Mouse (Mus musculus) adrenal gland, adult (tissue): ENCODE data around the gene Raver2.
A peak's percentile ranks its signal among the peaks of the same experiment; 100 is the strongest.

Source experiments
- DNase-seq, 2 experiments: peaks; one replicate each; pipeline ENCODE4 v3.0.0; 2022 to 2023; ENCODE audit warnings: low spot score in 1 of 2; ENCODE audit not compliant: inconsistent age in 2 of 2

Gene Raver2

DNA sequence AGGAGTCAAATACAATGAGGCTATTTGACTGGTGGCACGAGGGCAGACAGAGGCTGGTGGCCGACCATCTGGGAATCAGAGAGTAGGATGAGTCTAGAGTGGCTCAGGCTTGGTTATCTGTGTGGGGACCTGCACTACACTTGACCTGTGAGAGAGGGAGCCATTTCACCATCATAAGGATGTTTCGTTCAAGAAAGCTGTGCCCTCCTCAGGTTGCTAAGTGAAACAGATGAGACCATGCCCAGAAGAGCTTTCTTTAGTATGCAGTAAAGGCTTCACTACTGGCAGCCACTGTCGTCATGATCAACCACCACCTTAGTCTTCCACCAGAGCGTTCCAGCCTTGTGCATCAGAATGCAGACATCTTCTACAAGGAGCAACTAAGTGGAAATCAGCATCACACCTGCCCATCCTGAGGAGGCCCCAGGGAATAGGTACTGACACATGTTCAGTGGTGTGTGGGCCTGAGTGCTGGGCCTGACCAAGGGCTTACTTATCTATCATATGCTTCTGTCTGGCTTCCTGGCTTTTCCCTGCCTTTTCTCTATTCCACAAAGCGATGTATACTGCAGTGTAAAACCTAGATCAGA, 99.5 kb downstream of the Raver2 start:
- DNase-seq, result peak; percentile 54 to 84

DNA sequence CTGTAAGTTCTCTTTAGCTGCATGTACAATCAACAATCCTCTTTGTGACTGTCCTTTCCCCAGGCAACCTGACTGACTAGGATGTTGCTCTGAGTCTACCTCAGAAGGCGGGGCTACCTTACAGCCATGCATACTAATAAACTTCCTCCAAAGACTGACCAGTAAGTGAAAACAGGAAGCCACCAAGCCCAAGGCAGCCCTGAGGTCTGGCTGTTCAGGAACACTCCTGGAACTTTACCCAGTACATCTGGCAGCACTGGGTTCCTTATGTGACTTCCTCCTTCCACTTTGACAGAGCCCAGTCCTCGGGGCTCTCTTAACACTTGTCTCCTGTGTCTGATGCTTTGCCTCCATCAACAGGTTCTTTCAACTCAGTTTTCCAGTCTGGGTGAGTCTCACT, 104.0 kb downstream of the Raver2 start:
- DNase-seq, result no peak

DNA sequence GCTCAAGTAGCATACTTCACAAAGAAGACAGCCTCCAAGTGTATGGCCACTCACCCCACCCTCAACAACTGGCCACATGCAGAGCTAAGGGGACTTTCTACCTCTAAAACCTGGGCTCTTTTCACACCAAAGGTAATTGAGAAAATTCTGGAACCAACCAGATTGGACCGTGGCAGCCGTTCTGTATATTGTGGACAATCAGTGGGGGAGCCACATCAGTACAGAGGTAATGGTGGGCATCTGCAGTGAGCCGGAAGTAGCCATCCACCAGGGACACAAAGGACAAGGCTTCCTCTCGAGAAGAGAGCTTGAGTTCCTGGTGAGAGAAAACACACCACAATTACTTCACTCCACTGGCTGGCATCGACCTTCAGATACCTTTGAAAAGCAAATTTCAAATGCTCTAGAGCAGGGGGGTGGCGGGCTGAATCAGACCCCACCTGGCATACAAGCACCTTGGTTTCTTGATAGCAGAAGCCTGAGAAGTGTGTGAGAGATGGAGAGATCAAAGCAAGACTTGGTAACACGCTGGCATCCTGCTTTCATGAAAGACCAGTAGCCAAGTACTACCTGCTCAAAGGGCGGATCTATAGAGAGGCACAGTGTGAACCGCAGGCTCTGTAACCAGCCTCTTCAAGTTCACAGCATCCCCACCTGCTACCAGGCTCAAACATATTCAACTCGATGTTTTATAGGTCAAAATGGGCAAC, 106.3 kb downstream of the Raver2 start:
- DNase-seq, result no peak

DNA sequence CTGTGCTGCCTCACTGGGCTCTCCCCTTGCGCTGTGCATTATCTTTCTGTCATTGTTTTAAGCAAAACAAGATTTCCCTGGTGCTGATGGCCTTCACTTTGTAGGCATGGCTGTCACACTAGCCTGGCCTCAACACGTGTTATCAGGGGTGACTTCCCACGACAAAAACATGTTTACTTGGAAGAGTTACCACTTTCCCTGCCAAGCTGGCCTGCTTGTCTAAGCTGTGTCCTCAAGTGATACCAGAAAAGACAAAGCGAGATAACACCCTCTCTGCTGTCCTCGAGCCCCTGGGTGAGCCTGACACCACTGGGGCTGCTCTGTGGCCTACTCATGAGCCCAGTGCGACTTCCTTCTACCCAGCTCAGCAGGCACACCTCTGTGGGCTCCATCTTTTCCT, 107.3 kb downstream of the Raver2 start:
- no peak for DNase-seq

DNA sequence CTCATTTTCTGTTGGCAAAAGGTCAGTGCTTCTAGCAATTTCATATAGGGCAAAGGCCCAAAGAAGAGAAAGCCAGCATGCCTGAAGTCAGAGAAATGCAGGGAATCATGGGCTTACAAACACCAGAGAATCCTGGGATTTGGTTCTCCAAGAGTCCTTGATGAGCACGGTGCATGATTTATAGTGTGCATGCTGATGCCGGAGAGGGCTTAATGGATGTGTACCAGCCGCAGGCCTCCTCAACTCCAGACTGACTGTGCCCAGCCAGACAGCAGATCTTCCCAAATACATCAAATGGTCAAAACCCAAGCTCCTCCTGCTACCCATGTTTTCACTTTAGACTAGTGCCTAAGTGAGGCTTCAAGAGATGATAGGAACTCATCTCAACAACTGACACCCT, 109.0 kb downstream of the Raver2 start:
- peak in 1 of 2 experiments; percentile 55 for DNase-seq

DNA sequence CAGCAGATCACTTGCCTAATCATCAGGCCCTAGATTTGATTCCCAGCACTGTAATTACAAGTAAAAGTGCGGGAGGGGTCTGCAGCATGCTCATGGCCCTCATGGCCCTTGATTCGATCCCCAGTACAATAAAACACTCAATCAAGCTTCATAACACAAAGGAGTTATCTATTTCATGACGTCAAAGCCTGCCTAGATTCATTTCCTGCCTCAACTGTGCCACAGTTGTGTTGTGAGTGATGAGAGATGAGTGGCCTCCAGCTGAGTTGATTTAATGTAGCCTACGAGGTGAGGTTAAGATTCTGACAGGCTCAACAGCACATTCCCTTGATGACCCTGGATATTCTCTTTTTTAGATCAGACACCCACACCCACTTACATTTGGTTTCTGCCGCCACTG, 110.3 kb downstream of the Raver2 start:
- no peak for DNase-seq

DNA sequence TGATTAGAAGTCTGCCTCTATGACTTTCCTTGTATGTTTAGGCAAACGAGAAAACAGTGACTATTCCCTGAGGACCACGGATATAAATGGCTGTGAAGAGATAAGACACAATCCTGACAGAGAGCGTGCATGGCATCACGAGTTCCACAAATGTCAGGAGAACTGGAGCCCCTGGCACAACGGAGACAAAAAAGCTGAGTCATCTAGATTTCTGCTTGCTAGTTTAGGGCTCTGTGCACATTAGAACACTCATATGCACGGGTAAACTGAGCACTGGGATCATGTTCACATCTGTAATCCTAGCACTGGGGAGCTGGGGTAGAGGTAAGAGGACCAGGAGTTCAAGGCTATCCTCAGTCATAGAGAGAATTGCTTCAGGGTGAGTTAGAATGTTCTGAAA, 111.1 kb downstream of the Raver2 start:
- no peak for DNase-seq

DNA sequence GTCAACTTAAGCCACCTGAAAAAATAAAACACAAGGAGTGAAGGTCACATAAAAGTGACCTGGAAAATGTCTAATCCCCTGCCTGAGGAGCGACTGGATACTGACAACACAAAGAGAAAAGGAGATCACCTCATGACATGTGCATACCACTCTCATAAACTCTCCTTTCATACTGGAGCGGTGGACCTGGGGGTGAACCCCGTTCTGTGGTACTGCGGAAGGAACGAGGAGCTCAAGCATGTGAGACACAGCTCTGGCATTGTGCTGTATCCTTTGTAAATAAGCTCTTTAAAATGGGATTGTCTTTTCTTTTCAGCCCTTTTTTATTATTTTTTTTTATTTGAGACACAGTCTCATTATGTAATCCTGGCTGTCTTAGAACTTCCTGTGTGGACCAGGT, 111.9 kb downstream of the Raver2 start:
- no peak for DNase-seq

DNA sequence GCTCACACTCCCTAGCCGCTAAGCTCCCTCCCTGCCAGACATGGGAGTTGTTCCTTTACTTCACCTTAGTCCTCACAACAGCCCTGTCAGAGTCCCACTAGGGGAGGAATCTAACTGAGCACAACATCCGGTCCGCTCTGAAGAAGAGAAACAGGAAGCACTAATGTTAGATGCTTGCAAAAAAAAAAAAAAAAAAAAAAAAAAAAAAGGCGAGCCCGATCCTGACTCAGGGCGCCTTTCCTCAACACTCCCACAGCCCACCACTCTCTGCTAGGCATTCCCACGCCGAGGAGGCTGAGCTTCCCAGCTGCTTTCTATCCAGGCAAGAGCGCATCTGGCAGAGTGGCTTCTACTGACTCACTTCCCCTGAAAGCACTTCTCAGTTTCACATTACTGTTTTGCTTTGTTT, 113.8 kb downstream of the Raver2 start:
- DNase-seq, result no peak

DNA sequence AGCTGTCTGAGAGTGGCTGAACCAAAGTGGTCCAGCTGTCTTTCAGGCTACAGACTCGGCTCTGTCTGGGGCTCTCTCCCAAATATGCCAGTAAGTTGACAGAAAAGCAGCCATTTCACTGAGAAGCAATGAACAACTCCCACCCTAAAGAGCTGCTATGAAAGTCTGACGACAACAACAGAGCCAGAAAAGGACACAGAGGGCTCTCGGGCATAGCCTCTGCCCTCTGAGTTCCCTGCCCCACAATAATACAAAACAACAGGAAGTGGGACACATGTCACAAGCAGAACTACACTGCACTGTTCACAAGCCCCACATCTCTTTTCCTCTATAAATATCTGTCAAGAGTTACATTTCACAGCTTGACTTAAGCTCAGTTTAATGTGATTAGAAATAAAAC, 116.4 kb downstream of the Raver2 start:
- DNase-seq, result no peak

DNA sequence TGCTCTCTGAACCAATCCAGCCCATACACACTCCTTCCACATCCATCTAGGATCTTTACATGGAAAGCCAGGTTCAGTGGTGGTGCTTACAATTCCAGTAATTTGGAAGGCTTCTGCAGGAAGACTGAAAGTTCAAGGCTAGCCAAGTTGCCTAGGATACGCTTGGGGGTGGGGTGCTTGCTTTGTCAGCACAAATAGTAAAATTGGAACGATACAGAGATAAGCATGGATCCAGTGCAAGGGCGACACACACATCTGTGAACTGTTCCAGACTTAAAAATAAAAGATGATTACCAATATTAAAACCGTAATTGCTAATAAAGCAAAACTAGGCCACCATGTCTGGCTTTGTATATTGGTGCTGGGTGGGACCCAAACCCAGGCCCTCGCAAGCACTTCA, 117.8 kb downstream of the Raver2 start:
- DNase-seq, result peak; percentile 56 to 79

DNA sequence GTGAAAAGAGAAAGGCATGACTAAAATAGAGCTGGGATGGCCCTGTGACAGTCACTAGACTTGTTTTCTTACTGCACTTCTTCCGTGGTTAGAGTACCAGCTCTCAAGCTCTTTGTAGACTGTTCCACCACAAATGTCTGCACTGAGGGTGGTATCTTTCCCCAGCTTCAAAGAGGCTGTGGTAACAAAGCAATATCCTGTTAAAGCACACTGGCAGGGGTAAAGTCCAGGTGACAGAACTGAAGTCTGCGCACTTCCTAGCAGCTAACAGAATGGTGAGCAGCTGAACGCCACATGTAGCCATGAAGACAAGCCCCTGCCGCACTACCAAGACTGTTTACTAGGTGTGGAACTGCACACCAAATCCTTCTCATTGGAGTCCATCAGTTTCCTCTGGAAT, 118.6 kb downstream of the Raver2 start:
- DNase-seq, result no peak

DNA sequence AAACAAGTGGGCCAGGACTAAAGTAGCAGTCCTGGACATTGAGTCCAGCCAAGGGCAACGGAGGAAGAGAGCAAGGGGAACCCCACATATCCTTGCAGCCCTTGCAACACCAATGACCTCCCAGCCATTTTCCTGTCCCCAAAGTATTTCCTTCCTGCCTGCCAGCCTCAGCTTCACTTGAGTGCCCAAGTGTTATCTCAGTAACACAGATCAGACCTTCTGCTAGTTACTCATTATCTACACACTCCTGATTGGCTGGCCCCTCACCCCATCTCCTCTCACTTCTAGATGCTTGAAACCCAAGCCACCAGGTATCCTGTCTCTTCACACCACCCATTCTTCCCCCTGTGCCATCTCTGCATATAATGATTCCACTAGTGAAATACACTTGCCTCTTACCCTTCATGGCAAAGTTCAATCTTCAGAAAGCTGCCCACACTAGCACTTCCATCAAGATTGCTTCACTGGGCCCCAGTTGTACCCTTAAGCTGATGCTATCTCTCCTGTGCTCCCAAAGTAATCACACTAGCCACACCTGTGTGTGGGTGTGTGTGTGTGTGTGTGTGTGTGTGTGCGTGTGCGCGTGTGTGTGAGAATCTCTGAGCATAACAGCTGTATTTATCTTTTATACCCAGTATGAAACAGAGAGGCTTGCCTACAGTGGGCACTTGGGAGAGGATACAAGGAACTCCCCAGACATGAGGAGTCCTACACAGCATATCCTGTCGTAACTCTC, 123.6 kb downstream of the Raver2 start:
- DNase-seq, result no peak

DNA sequence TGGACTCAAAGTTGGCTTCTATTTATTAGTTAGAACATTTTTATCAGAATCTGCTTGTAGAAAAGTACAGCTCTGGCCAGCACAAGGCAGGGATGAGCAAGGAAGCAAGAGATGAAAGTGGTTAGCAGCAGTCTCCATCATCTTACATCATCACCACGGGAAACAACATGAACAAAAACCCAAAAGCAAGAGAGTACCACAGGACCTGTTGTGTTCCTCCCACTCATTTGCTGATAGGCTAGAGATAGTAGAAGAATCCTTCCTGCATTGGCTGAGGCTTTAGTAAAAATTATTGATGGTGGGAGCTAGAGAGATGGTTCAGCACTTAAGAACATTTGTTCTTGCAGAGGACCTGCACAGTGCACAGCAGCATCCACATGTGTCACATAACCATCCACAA, 125.4 kb downstream of the Raver2 start:
- no peak for DNase-seq

DNA sequence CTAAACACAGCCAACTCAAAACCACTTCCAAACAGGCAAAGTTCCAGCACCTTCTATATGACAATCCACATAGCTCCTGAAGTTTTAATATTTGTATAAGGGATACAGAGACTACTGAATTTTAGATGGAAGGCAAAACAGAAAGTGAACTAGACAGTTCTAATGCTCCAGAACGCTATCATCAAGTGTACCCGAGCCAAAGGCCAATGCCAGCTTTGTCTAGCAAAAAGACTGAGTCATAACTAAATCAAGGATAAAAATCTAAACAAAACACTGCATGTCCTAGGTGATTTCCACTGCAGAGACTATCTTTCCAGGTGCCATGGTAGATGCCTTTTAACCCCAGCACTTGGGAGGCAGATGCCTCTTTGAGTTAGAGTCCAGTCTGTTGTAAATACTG, 127.6 kb downstream of the Raver2 start:
- DNase-seq, result peak; percentile 57 to 85

DNA sequence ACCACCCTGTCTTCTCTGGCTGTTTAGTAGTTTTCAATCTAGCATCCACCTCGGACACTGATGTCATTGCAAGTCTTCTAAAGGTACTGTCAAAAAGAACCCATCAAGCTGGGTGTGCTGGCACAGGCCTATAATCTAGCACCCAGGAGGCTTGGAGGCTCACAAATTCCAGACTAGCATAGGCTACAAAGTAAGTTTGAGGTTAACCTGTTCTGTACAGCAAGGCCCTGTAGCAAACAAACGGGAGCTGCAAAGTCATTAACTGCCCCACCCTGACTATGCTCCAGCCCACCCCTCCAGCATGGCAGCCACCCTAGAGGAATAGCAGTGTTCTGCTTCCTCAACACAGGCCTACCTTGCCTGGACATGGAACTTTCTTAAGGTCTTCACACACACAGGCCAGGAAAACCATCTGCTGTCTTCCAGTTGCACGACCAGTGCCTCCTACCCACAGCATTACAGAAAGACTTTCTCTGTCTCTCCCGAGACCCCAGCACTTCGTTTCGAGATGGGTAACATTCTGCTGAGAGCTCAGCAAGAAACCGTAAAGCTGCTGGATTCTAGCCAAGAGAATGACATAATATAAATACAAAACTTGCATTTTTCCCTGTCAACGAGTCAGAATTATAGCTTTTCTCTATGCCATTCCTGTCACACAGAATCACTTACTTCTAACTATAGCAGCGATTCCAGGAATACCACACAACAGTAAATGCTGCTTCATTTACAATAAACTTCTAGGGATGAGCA, 128.8 kb downstream of the Raver2 start:
- DNase-seq, result peak in 1 of 2 experiments; percentile 67

DNA sequence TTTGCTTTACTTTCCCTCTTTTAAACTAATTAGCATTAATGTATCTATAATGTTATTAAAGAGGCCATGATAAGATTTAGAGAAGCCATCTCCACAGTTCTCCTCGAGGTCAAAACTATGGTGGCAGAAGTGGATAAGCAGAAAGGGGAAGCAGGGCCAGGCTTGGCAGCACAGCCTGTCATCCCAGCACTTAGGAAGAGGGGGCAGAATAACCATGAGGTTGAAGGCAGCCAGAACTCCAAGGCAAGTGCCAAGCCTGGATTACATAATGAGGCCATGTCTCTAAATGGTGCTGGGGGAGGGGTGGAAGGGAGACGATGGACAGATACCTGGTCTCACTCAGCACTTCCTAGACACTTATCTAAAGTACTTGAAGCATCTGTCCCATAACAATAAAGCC, 129.6 kb downstream of the Raver2 start:
- peak; percentile 74 to 91 for DNase-seq

DNA sequence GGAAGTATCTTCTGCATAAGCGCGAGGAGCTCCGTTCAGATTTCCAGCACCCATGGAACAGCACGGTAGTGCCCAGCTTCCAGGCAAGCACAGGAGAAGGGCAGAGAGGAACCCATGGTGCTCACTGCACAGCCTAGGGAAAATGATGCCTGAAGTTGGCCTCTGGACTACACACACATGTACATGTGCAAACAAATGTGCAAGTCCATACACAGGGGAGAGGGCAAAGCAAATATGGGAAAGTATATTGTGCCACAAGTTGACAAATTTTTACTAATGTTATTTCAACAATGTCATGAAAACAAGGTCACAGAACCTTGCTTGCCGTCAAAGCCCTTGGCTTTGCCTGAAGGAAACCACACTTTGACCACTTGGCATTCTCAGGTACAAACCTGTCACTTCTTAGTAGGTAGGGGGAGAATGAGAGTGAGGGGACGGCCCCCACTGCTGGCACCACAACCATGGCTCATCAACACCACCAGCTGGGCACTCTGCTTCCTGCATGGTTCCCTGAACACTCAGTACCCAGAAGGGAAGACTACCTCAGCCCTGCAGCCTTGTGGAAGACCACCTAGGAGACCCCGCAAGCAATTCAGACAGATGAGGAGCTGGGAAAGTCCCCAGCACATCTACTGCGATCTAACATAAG, 130.8 kb downstream of the Raver2 start:
- peak in 1 of 2 experiments; percentile 51 for DNase-seq
